Mouse (Mus musculus): ENCODE results near the gene Rufy3. TPM values are rescaled to one million over a fixed set of nuclear protein-coding genes. Genes with fewer than 3 reads are reported as not detected.

Rufy3 gene
- total and polyA plus RNA-seq, 2 experiments from 2014 or later, result 248 to 250 TPM

- no peaks in the 10 kb centered on the region for H3K9me3 ChIP-seq (ENCODE audit: low read length)
- ATAC-seq (ENCODE audit: low FRiP score) (no peak), DNase-seq (ENCODE audit: low spot score) (no peak)
- peaks cover 51% of the 10 kb centered on the region for H3K36me3 ChIP-seq (ENCODE audit: insufficient read depth, low read length)
- H3K27me3 ChIP-seq (ENCODE audit: insufficient read depth, low read length), result no peaks in the 10 kb centered on the region
- H3K27ac ChIP-seq (ENCODE audit: low read depth, low read length), result no peak overlapping the region
- H3K4me2 ChIP-seq (ENCODE audit: low read depth, low read length, poor library complexity, severe bottlenecking), result no peak overlapping the region
- H3K9ac ChIP-seq (replicated peaks; ENCODE audit: low read length, poor library complexity, severe bottlenecking), result no peak overlapping the region
- no peaks in the 10 kb centered on the region for H3K4me1 ChIP-seq (ENCODE audit: insufficient read depth, low read length)
- no peak for TF ChIP-seq CTCF (IDR thresholded peaks at IDR 0.05)
- WGBS, result 52% methylated on average over 3 of the region's 3 CpGs
- no peak overlapping the region for H3K4me3 ChIP-seq (ENCODE audit: low read depth, low read length)
These were observed 66.0 kb downstream of the Rufy3 start for GRCm38 (mm10) chr5:88630883-88631282.

- no peaks in the 10 kb centered on the region for H3K4me1 ChIP-seq (ENCODE audit: insufficient read depth, low read length)
- no peak overlapping the region for H3K4me3 ChIP-seq (ENCODE audit: low read depth, low read length)
- ATAC-seq (ENCODE audit: low FRiP score) (no peak), DNase-seq (ENCODE audit: low spot score) (no peak)
- no peak overlapping the region for H3K9ac ChIP-seq (replicated peaks; ENCODE audit: low read length, poor library complexity, severe bottlenecking)
- TF ChIP-seq CTCF (IDR thresholded peaks at IDR 0.05), result no peak
- peaks cover 51% of the 10 kb centered on the region for H3K36me3 ChIP-seq (ENCODE audit: insufficient read depth, low read length)
- no peak overlapping the region for H3K27ac ChIP-seq (ENCODE audit: low read depth, low read length)
- H3K9me3 ChIP-seq (ENCODE audit: low read length), result no peaks in the 10 kb centered on the region
- WGBS, result 91% methylated on average over 5 of the region's 5 CpGs
- H3K27me3 ChIP-seq (ENCODE audit: insufficient read depth, low read length), result no peaks in the 10 kb centered on the region
- H3K4me2 ChIP-seq (ENCODE audit: low read depth, low read length, poor library complexity, severe bottlenecking), result no peak overlapping the region
These were observed 66.7 kb downstream of the Rufy3 start for GRCm38 (mm10) chr5:88631545-88631944.

- Histone ChIP-seq H3K27ac (ENCODE audit: low read depth, low read length) (no peak overlapping the region), H3K27me3 (ENCODE audit: insufficient read depth, low read length) (no peaks in the 10 kb centered on the region), H3K4me2 (ENCODE audit: low read depth, low read length, poor library complexity, severe bottlenecking) (no peak overlapping the region), H3K36me3 (ENCODE audit: insufficient read depth, low read length) (peaks cover 55% of the 10 kb centered on the region), H3K4me1 (ENCODE audit: insufficient read depth, low read length) (no peaks in the 10 kb centered on the region), H3K9ac (replicated peaks; ENCODE audit: low read length, poor library complexity, severe bottlenecking) (no peak overlapping the region), H3K4me3 (ENCODE audit: low read depth, low read length) (no peak overlapping the region), H3K9me3 (ENCODE audit: low read length) (no peaks in the 10 kb centered on the region)
- WGBS, result 69% methylated on average over 9 of the region's 9 CpGs
- no peak for TF ChIP-seq CTCF (IDR thresholded peaks at IDR 0.05)
- DNase-seq (ENCODE audit: low spot score) (no peak), ATAC-seq (ENCODE audit: low FRiP score) (no peak)
These were observed 67.6 kb downstream of the Rufy3 start for GRCm38 (mm10) chr5:88632463-88632862.

GRCm38 (mm10) chr5:88634076-88634475 is 69.2 kb downstream of the Rufy3 start:
- Histone ChIP-seq H3K36me3 (ENCODE audit: insufficient read depth, low read length) (peaks cover 51% of the 10 kb centered on the region), H3K27ac (ENCODE audit: low read depth, low read length) (no peak overlapping the region), H3K27me3 (ENCODE audit: insufficient read depth, low read length) (no peaks in the 10 kb centered on the region), H3K9me3 (ENCODE audit: low read length) (no peaks in the 10 kb centered on the region), H3K4me3 (ENCODE audit: low read depth, low read length) (no peak overlapping the region), H3K4me1 (ENCODE audit: insufficient read depth, low read length) (no peaks in the 10 kb centered on the region), H3K4me2 (ENCODE audit: low read depth, low read length, poor library complexity, severe bottlenecking) (no peak overlapping the region), H3K9ac (replicated peaks; ENCODE audit: low read length, poor library complexity, severe bottlenecking) (no peak overlapping the region)
- whole genome bisulfite sequencing, result 63% methylated on average over 5 of the region's 5 CpGs
- DNase-seq (ENCODE audit: low spot score) (no peak), ATAC-seq (ENCODE audit: low FRiP score) (no peak)
- no peak for TF ChIP-seq CTCF (IDR thresholded peaks at IDR 0.05)

- 79% methylated on average over 9 of the region's 9 CpGs for WGBS
- Histone ChIP-seq H3K9ac (replicated peaks; ENCODE audit: low read length, poor library complexity, severe bottlenecking) (no peak overlapping the region), H3K27ac (ENCODE audit: low read depth, low read length) (no peak overlapping the region), H3K4me3 (ENCODE audit: low read depth, low read length) (no peak overlapping the region), H3K4me2 (ENCODE audit: low read depth, low read length, poor library complexity, severe bottlenecking) (no peak overlapping the region), H3K9me3 (ENCODE audit: low read length) (no peaks in the 10 kb centered on the region), H3K36me3 (ENCODE audit: insufficient read depth, low read length) (peaks cover 63% of the 10 kb centered on the region), H3K4me1 (ENCODE audit: insufficient read depth, low read length) (no peaks in the 10 kb centered on the region), H3K27me3 (ENCODE audit: insufficient read depth, low read length) (no peaks in the 10 kb centered on the region)
- ATAC-seq (ENCODE audit: low FRiP score), result no peak
- DNase-seq (ENCODE audit: low spot score), result no peak
- no peak for TF ChIP-seq CTCF (IDR thresholded peaks at IDR 0.05)
These were observed 77.9 kb downstream of the Rufy3 start for GRCm38 (mm10) chr5:88642786-88643185.

GRCm38 (mm10) chr5:88643491-88643890 is 78.7 kb downstream of the Rufy3 start:
- Histone ChIP-seq H3K27ac (ENCODE audit: low read depth, low read length) (no peak overlapping the region), H3K36me3 (ENCODE audit: insufficient read depth, low read length) (peaks cover 68% of the 10 kb centered on the region), H3K9ac (replicated peaks; ENCODE audit: low read length, poor library complexity, severe bottlenecking) (no peak overlapping the region), H3K27me3 (ENCODE audit: insufficient read depth, low read length) (no peaks in the 10 kb centered on the region), H3K9me3 (ENCODE audit: low read length) (no peaks in the 10 kb centered on the region), H3K4me3 (ENCODE audit: low read depth, low read length) (no peak overlapping the region), H3K4me1 (ENCODE audit: insufficient read depth, low read length) (no peaks in the 10 kb centered on the region), H3K4me2 (ENCODE audit: low read depth, low read length, poor library complexity, severe bottlenecking) (no peak overlapping the region)
- no peak for TF ChIP-seq CTCF (IDR thresholded peaks at IDR 0.05)
- DNase-seq (ENCODE audit: low spot score) (no peak), ATAC-seq (ENCODE audit: low FRiP score) (no peak)
- 88% methylated on average over 9 of the region's 9 CpGs for WGBS
